10 mouse cellular contexts compared by ENCODE assay signal in genomic region chr1:177683931-177684836, GRCm38 (mm10). TPM values are rescaled to one million over a fixed set of nuclear protein-coding genes. Genes with fewer than 3 reads are reported as not detected.
DNase-seq lines count a peak whose midpoint lies in the region; ATAC-seq and TF ChIP-seq lines count a peak whose summit lies in the region.
"Had no signal": no experiment of that assay in that cellular context is flagged by ENCODE, and none has a peak within 500 bp of the region (broad histone marks: within the 10 kb centered on the region; RNA-seq: fewer than 3 reads in every experiment).

No protein-coding gene starts in this region.

- H3K36me3 ChIP-seq in hindbrain, embryonic 16.5 days (ENCODE audit: control insufficient read depth, insufficient read depth, low read length), result no peaks in the 10 kb centered on the region
- H3K36me3 ChIP-seq in neural tube, embryonic 11.5 days (ENCODE audit: control insufficient read depth, insufficient read depth, low read length), result no peaks in the 10 kb centered on the region
- H3K36me3 ChIP-seq in kidney, adult 2 months (ENCODE audit: control insufficient read depth, insufficient read depth, low read length), result no peaks in the 10 kb centered on the region
- H3K36me3 ChIP-seq: stomach, embryonic 15.5 days had no signal

- DNase-seq in cerebellum, adult 11-12 months, result peak; percentile 68
- peak; percentile 20 for DNase-seq in embryo, embryonic 10 days (ENCODE audit: low spot score)
- DNase-seq in neural tube, embryonic 11.5 days (ENCODE audit: low spot score), result peak; percentile 53
- no peak for DNase-seq in liver
- no peak for DNase-seq in kidney, adult 2 months
- DNase-seq in urinary bladder, adult 2 months (ENCODE audit: low spot score), result no peak

- H3K27ac ChIP-seq in hindbrain, embryonic 16.5 days (ENCODE audit: low read depth, low read length), result no peak overlapping the region; the same call in 1 of the 2 replicates
- peak overlapping the region; percentile 20; the same call in 1 of the 2 replicates for H3K27ac ChIP-seq in neural tube, embryonic 11.5 days (ENCODE audit: low read depth, low read length)
- H3K27ac ChIP-seq in kidney, adult 2 months (ENCODE audit: insufficient read depth, low read depth, low read length), result no peak overlapping the region
- H3K27ac ChIP-seq: stomach, embryonic 15.5 days had no signal

- H3K27me3 ChIP-seq in hindbrain, embryonic 16.5 days (replicated peaks; ENCODE audit: control insufficient read depth, insufficient read depth, low read length), result no peaks in the 10 kb centered on the region
- H3K27me3 ChIP-seq in neural tube, embryonic 11.5 days (ENCODE audit: control insufficient read depth, insufficient read depth, low read length), result no peaks in the 10 kb centered on the region
- no peaks in the 10 kb centered on the region for H3K27me3 ChIP-seq in kidney, adult 2 months (replicated peaks; ENCODE audit: control insufficient read depth, insufficient read depth, low read length)
- H3K27me3 ChIP-seq: stomach, embryonic 15.5 days had no signal

- peak overlapping the region; percentile 38 for H3K4me2 ChIP-seq in hindbrain, embryonic 16.5 days (ENCODE audit: low read length)
- H3K4me2 ChIP-seq in neural tube, embryonic 11.5 days (ENCODE audit: low read depth), result peak overlapping the region; percentile 33
- H3K4me2 ChIP-seq: lung, embryonic 14.5 days; stomach, embryonic 15.5 days had no signal

- H3K9ac ChIP-seq in hindbrain, embryonic 16.5 days (ENCODE audit: low read depth, low read length), result 0 out of 2 replicates have a peak overlapping the region, but pooled peaks have one; percentile 9
- H3K9ac ChIP-seq in neural tube, embryonic 11.5 days (ENCODE audit: low read length), result peak overlapping the region; percentile 39
- H3K9ac ChIP-seq: lung, embryonic 14.5 days; stomach, embryonic 15.5 days had no signal

- peak; percentile 71 for ATAC-seq in hindbrain, embryonic 16.5 days
- ATAC-seq in neural tube, embryonic 11.5 days (ENCODE audit: insufficient read depth, low FRiP score, low TSS enrichment), result peak; percentile 64

- H3K4me1 ChIP-seq in hindbrain, embryonic 16.5 days (ENCODE audit: control insufficient read depth, insufficient read depth, low read depth, low read length), result no peaks in the 10 kb centered on the region; the same call in 1 of the 2 replicates
- H3K4me1 ChIP-seq in neural tube, embryonic 11.5 days (ENCODE audit: control insufficient read depth, insufficient read depth, low read length), result peaks cover 8% of the 10 kb centered on the region
- H3K4me1 ChIP-seq in kidney, adult 2 months (ENCODE audit: control insufficient read depth, insufficient read depth, low read length), result no peaks in the 10 kb centered on the region
- H3K4me1 ChIP-seq: stomach, embryonic 15.5 days had no signal

- H3K9me3 ChIP-seq in hindbrain, embryonic 16.5 days (ENCODE audit: control insufficient read depth, low read length), result no peaks in the 10 kb centered on the region
- no peaks in the 10 kb centered on the region for H3K9me3 ChIP-seq in neural tube, embryonic 11.5 days (ENCODE audit: control insufficient read depth, low read length)
- H3K9me3 ChIP-seq: stomach, embryonic 15.5 days had no signal

- 29% methylated on average over 18 of the region's 18 CpGs for WGBS in hindbrain, embryonic 16.5 days
- 31% methylated on average over 18 of the region's 18 CpGs for WGBS in neural tube, embryonic 11.5 days
- WGBS in kidney, adult 2 months, result 72% methylated on average over 18 of the region's 18 CpGs

- no peak for TF ChIP-seq CTCF in kidney, adult 2 months (conservative IDR thresholded peaks at IDR 0.05; ENCODE audit: insufficient read depth, insufficient read length, low read depth, low read length)

- no peak for TF ChIP-seq POLR2A in kidney, adult 2 months (IDR thresholded peaks at IDR 0.05; ENCODE audit: low read depth, low read length)

- H3K4me3 ChIP-seq in hindbrain, embryonic 16.5 days (ENCODE audit: low read length), result peak overlapping the region; percentile 5; the same call in 1 of the 2 replicates
- peak overlapping the region; percentile 15; the same call in 1 of the 2 replicates for H3K4me3 ChIP-seq in neural tube, embryonic 11.5 days (ENCODE audit: low read depth, low read length)
- H3K4me3 ChIP-seq in kidney, adult 2 months (ENCODE audit: insufficient read depth, low read depth, low read length), result no peak overlapping the region
- H3K4me3 ChIP-seq: stomach, embryonic 15.5 days had no signal

RNA-seq across cellular contexts. Expression of gene 1700016C15Rik, which starts 45.4 kb away (rescaled TPM):
- not detected in 2 replicates for polyA plus RNA-seq in hindbrain, embryonic 16.5 days (2015; fragmentation: Nextera tagmentation; extraction: Ambion mirVana)
- not detected in 2 replicates for polyA plus RNA-seq in neural tube, embryonic 11.5 days (2014; fragmentation: Nextera tagmentation; extraction: Ambion mirVana)
- 4.0 and 6.5 TPM in 2 replicates for polyA plus RNA-seq in kidney, adult 2 months (2012; rRNA removed)
- polyA plus RNA-seq in urinary bladder, adult 2 months (2012; rRNA removed), result 0.14 and 0.19 TPM in 2 replicates
- polyA plus RNA-seq: heart, embryonic 14.5 days; lung, embryonic 14.5 days; stomach, embryonic 15.5 days had no signal

Comparison
In these comparisons a context has a peak if more than half of its experiments do, and no peak if none do; other contexts are left out.
1. DNase-seq: peak in cerebellum, adult 11-12 months (single experiment), embryo, embryonic 10 days (single experiment) and neural tube, embryonic 11.5 days (single experiment); none in liver (single experiment), kidney, adult 2 months (single experiment) and urinary bladder, adult 2 months (single experiment).